Mouse (Mus musculus) left cerebral cortex, adult 9 months (tissue): ENCODE results near the gene Tbc1d5.

Experiments used
- DNase-seq, 2 experiments: peaks; one replicate each; pipeline ENCODE4 v3.0.0; 2022; ENCODE audit warnings: low spot score in 2 of 2

Gene Tbc1d5

GRCm38 (mm10) chr17:50879910-50880309 lies 299.2 kb downstream of the Tbc1d5 start:
- DNase-seq = no peak

GRCm38 (mm10) chr17:50876451-50876850 lies 302.7 kb downstream of the Tbc1d5 start:
- DNase-seq = no peak

- DNase-seq = peak in 1 of 2 experiments; percentile 4
These were observed 305.1 kb downstream of the Tbc1d5 start for GRCm38 (mm10) chr17:50874067-50874466.

- no peak for DNase-seq
These were observed 306.6 kb downstream of the Tbc1d5 start for GRCm38 (mm10) chr17:50872600-50872999.

GRCm38 (mm10) chr17:50867297-50867696 lies 311.9 kb downstream of the Tbc1d5 start:
- DNase-seq = no peak

GRCm38 (mm10) chr17:50864781-50865180 lies 314.4 kb downstream of the Tbc1d5 start:
- no peak for DNase-seq

GRCm38 (mm10) chr17:50853220-50853619 lies 325.9 kb downstream of the Tbc1d5 start:
- DNase-seq = no peak

GRCm38 (mm10) chr17:50851382-50851781 lies 327.8 kb downstream of the Tbc1d5 start:
- DNase-seq = no peak

- peak in 1 of 2 experiments; percentile 21 for DNase-seq
These were observed 365.1 kb downstream of the Tbc1d5 start for GRCm38 (mm10) chr17:50814089-50814488.

GRCm38 (mm10) chr17:50813580-50813979 lies 365.6 kb downstream of the Tbc1d5 start:
- DNase-seq = no peak

- DNase-seq = no peak
These were observed 373.5 kb downstream of the Tbc1d5 start for GRCm38 (mm10) chr17:50805631-50806030.

GRCm38 (mm10) chr17:50803234-50803633 lies 375.9 kb downstream of the Tbc1d5 start:
- DNase-seq = no peak

- no peak for DNase-seq
These were observed 376.8 kb downstream of the Tbc1d5 start for GRCm38 (mm10) chr17:50802380-50802779.

- peak in 1 of 2 experiments; percentile 56 for DNase-seq
These were observed 383.6 kb downstream of the Tbc1d5 start for GRCm38 (mm10) chr17:50795445-50796095.

- no peak for DNase-seq
These were observed 387.5 kb downstream of the Tbc1d5 start for GRCm38 (mm10) chr17:50791671-50792070.

- no peak for DNase-seq
These were observed 390.3 kb downstream of the Tbc1d5 start for GRCm38 (mm10) chr17:50788835-50789234.

GRCm38 (mm10) chr17:50775247-50775646 lies 403.9 kb downstream of the Tbc1d5 start:
- peak in 1 of 2 experiments; percentile 50 for DNase-seq

GRCm38 (mm10) chr17:50764387-50764786 lies 414.8 kb downstream of the Tbc1d5 start:
- no peak for DNase-seq

GRCm38 (mm10) chr17:50763407-50763806 lies 415.7 kb downstream of the Tbc1d5 start:
- peak; percentile 84 to 88 for DNase-seq

- DNase-seq = no peak
These were observed 416.9 kb downstream of the Tbc1d5 start for GRCm38 (mm10) chr17:50762231-50762630.

- peak in 1 of 2 experiments; percentile 43 for DNase-seq
These were observed 418.1 kb downstream of the Tbc1d5 start for GRCm38 (mm10) chr17:50761082-50761481.

GRCm38 (mm10) chr17:50753356-50754138 lies 425.6 kb downstream of the Tbc1d5 start:
- DNase-seq = no peak

- no peak for DNase-seq
These were observed 426.4 kb downstream of the Tbc1d5 start for GRCm38 (mm10) chr17:50752753-50753152.
